Mouse (Mus musculus) lung, postnatal 0 days (tissue): ENCODE data around the gene Ache.

Experiments
- CTCF ChIP-seq: IDR thresholded peaks from 2 replicates; pipeline ENCODE4 v1.5.1; 2016; ENCODE audit warnings: antibody characterized with exemption, mild to moderate bottlenecking
- EP300 ChIP-seq: IDR thresholded peaks from 2 replicates; pipeline ENCODE4 v1.6.1; 2016; ENCODE audit warnings: antibody characterized with exemption, mild to moderate bottlenecking, control low read depth

- peak; percentile 88 for TF ChIP-seq CTCF
- TF ChIP-seq EP300: no peak
Observed at GRCm38 (mm10) chr5:137286655-137287031, 676 bp upstream of the Ache start.
